Mouse (Mus musculus) liver, embryonic 14.5 days (tissue): ENCODE data around the gene Col2a1.

Experiments used
- CTCF ChIP-seq: IDR thresholded peaks from 2 replicates; pipeline ENCODE4 v1.5.1; 2016; ENCODE audit warnings: antibody characterized with exemption, low read depth, control low read depth
- EP300 ChIP-seq: IDR thresholded peaks from 2 replicates; pipeline ENCODE4 v1.6.1; 2016; ENCODE audit warnings: antibody characterized with exemption, low read depth

- no peak for TF ChIP-seq CTCF
- no peak for TF ChIP-seq EP300
These were observed 255 bp upstream of the Col2a1 start for GRCm38 (mm10) chr15:98004740-98005159.
